Mouse (Mus musculus): ENCODE data around the gene Cck. TPM values are rescaled to one million over a fixed set of nuclear protein-coding genes. Genes with fewer than 3 reads are reported as not detected.
"Not testable (repeated sequence)": the region's sequence is repeated elsewhere in the genome, so short reads cannot be mapped to it uniquely, and the experiment has no call there.

Cck gene
- polyA plus RNA-seq, 2 experiments from 2014 or later, result not detected

- ATAC-seq, result no peak
These were observed 35.5 kb downstream of the Cck start for GRCm38 (mm10) chr9:121459950-121460349.

- no peak for ATAC-seq
These were observed 37.0 kb downstream of the Cck start for GRCm38 (mm10) chr9:121458466-121458865.

- ATAC-seq, result no peak
These were observed 38.6 kb downstream of the Cck start for GRCm38 (mm10) chr9:121456739-121457515.

GRCm38 (mm10) chr9:121454891-121455290 lies 40.6 kb downstream of the Cck start:
- peak; percentile 85 for ATAC-seq

- ATAC-seq, result not testable (repeated sequence)
These were observed 43.1 kb downstream of the Cck start for GRCm38 (mm10) chr9:121452342-121452942.

- no peak for ATAC-seq
These were observed 49.1 kb downstream of the Cck start for GRCm38 (mm10) chr9:121446431-121446831.

GRCm38 (mm10) chr9:121445364-121445763 lies 50.1 kb downstream of the Cck start:
- ATAC-seq, result no peak

GRCm38 (mm10) chr9:121444367-121444707 lies 51.2 kb downstream of the Cck start:
- no peak for ATAC-seq

GRCm38 (mm10) chr9:121443696-121444366 lies 51.7 kb downstream of the Cck start:
- no peak for ATAC-seq

- no peak for ATAC-seq
These were observed 53.3 kb downstream of the Cck start for GRCm38 (mm10) chr9:121442145-121442544.

Other genes starting within 250 kb of the Cck start
- 1 to 10 TPM in 1 of 2 experiments, under 1 TPM in 1; 0.25 to 2.8 TPM for gene Ulk4, start 218.5 kb downstream of the Cck start, polyA plus RNA-seq (2017; shearing (Covaris generic))
- 10 to 100 TPM in 1 of 2 experiments, 1 to 10 TPM in 1; 9.4 to 11.2 TPM for gene Trak1, start 198.2 kb downstream of the Cck start, polyA plus RNA-seq (2017; shearing (Covaris generic))
- gene Lyzl4, start 146.4 kb upstream of the Cck start, polyA plus RNA-seq (2017; shearing (Covaris generic)), result not detected
- 1 to 10 TPM; 1.5 to 1.8 TPM for gene Vipr1, start 147.0 kb upstream of the Cck start, polyA plus RNA-seq (2017; shearing (Covaris generic))
- gene Sec22c, start 209.8 kb upstream of the Cck start, polyA plus RNA-seq (2017; shearing (Covaris generic)), result 10 to 100 TPM; 13.3 to 17.7 TPM
- 10 to 100 TPM; 59.3 to 65.0 TPM for gene Ss18l2, start 214.6 kb upstream of the Cck start, polyA plus RNA-seq (2017; shearing (Covaris generic))
- 100 to 1,000 TPM in 1 of 2 experiments, 10 to 100 TPM in 1; 90.3 to 104 TPM for gene Nktr, start 223.5 kb upstream of the Cck start, polyA plus RNA-seq (2017; shearing (Covaris generic))

Data from activated CD4-positive, CD25-positive, alpha-beta regulatory T cell, adult 4 months (primary cell).